Mouse (Mus musculus) monocyte, adult 5-6 weeks (primary cell): ENCODE results near the gene Cnksr1. TPM values are rescaled to one million over a fixed set of nuclear protein-coding genes. Genes with fewer than 3 reads are reported as not detected.

Experiments
- ATAC-seq: fragments of 153-309, 156-312 bp; replicated peaks from 2 replicates; pipeline ENCODE4 v1.8.0; 2017; ENCODE audit warnings: mild to moderate bottlenecking; ENCODE audit not compliant: low TSS enrichment, insufficient number of reproducible peaks, severe bottlenecking, poor library complexity, low FRiP score
- total RNA-seq: library from RNA; stranded (forward); fragments of 200-1000, 200-491, 200-594 nt; gene quantifications from 3 replicates; pipeline ENCODE4 v1.2.3, GENCODE M21; 2017

The Cnksr1 gene
- total RNA-seq, 1 experiment from 2014 or later = not detected

DNA sequence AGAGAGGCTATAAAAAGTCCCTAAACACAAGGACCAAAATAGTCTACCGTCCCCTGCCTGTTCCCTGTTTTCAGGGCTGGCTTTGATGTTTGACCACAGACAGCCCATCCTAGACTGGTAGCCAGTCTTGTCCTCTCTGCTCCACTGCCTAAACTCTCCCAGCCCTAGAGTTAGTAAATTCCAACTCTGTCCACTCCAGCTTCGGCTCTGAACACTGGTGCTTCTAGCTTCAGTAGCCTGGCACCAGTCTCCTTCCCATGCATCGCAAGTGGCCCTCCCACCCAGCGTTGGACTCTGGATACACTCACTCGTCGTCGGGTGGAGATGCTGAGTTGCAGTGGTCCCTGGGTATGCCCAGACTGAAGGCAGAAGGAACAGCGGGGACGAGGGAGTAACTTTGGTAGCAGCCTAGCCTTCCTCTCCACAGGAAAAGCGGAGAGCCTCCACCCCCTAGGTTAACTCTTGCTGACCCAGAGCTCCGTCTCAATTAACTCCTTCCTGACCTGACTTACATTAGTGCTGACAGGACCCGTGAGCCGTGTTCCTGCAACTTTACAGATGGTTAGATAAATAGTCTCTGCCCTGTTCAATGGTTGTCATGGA is 15.6 kb upstream of the Cnksr1 start, which contains the start of gene Grrp1:
TSS of gene Grrp1 (minus strand) at position 385 of the 603 bp plus-strand sequence.
- no peak for ATAC-seq

DNA sequence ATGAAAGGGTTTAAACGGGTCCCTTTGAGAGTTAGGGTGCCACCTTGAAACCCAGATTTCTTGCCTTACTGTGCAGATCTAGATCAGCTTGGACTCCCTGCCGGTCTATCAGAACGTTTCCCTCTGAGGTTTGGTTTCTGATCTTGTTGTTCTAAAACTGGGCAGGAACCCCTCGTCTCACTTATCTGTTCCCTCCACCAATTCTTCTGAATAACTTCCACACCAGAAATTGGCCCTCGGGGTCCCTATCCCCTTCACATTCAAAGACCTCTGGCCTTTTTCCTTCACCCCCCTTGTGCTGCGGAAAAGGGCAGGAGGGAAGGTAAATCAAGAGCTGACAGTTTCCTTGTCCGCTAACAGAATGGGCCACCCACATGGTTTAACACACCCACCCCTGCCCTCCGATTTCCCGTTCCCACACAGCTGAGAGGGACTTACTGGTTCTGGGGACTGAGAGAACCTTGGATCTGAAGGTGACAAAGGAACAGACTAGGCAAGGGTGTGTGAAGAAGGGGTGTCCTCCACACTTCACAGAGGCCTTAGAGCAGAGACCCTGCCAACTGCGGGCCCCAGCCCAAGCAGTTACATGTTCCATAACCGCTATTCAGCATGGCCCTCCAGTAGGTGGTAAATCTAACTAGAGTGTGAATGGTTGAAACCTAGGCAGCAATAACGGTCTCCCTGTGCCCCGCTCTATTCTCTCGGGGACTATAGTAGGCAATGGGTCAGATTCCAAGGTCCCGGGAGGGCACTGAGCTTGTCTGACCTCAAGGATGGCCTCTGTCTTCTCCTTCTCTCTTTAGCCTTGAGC is 14.9 kb upstream of the Cnksr1 start:
- ATAC-seq = no peak

GRCm38 (mm10) chr4:134252131-134252910 is 14.1 kb upstream of the Cnksr1 start:
- ATAC-seq = no peak

DNA sequence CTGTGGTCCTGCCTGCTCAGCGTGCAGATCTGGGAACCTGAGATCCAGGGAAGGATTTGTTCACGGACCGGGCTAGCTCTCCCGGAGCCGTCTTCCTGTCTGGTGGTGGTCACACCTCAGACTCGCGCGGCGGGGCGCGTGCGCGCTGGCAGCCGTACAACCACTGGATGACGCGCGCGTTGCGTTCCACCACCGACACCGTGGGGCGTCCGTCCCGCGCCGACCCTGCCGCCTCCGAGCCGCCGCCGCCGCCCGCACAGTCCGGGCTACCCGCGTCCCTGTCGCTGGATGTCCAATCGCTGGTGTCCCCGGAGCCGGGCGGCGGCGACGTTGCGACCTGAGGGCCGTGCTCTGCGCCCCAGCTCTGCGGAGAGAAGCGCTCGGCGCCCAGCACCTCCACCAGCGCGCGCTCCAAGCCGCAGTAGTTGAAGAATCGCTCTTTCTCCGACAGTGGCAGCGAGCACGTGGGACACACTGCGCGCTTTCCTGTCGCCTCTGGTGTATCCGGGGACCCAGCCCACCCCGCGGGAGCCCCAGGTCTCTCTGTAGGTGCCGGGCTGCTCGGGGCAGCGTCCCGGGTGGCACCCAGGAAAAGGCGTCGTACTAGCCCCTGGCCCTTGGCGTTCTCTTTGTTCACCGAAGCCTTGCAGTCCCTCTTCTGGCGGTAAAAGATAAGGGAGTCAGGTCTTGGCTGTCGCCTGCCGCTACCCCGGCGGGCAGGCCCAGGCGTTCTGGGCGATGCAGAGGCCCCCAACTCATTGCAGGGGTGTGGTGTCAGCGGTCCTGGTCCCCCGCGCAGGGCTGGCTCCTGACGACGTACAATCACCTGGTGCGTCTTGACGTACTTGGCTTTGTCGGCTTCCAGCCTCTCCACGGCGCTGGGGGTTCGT is 13.3 kb upstream of the Cnksr1 start:
- no peak for ATAC-seq

DNA sequence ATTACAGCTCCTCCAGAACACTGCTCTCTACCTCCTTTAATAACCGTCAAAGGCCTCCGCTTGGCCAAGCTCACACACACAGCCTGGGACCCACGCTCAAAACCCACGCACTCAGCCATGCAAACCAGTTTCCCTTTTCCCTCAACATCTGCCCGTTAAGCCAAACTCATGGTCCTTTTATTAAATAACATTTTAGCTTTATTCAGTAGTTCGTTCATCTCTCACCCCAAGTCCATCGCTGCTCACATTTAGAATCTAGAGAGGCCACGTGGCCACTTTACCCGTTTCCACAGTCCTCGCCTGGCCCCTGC is 12.7 kb upstream of the Cnksr1 start:
- no peak for ATAC-seq

DNA sequence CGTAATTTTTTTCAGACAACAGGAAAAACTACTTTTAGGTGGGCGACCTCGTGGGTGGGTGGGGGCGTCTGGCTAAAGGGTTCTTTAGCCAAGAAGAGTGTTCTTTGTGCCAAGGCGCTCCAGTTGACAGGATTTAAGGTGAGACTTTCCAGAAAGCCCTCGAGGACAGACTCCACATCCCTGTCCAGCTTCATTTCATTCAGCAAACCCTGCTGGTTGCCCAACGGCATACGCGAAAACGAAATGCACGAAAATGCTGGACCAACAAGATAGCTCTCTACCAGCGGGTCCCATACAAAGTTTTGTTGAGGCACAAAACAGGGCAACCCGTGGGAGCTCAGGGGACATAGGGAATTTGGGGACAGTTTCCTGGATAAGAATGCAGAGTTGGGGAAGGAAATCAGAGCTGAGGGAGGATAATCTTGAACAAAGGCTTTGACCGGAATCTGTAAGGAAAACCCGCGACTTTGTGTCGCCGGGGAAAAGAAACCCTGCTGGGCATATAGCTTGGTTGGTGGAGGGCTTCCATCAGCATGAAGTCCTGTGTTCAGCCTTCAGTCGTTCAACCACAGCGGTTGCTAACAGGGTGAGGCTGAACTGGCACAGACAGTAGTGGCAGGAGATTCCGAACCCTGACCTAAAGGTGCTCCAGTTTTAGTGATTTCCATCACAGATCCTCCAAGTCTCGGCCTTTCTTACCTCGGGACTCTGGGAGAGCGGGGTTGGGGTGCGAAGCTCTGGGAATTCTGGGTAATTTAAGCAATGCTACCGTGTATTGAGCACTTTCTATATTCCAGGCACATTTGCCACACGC is 12.1 kb upstream of the Cnksr1 start:
- no peak for ATAC-seq

DNA sequence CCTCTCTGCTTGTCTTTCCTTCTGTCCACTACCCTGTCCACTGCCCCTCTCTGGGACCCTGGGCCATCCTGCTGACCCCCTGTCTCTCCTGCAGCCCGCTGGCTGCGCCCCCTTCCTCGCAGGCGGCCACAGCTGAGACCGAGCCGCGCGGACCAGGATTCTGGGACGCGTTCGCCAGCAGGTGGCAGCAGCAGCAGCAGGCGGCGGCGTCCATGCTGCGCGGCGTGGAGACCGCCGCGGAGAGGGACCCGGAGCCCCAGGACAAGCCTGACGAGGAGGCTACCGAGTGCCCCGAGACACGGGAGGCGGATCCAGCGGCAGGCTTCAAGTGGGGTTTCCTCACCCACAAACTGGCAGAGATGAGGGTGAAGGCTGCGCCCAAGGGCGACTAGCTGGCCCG is 11.5 kb upstream of the Cnksr1 start:
- peak; percentile 38; the same call in 1 of the 2 replicates for ATAC-seq

DNA sequence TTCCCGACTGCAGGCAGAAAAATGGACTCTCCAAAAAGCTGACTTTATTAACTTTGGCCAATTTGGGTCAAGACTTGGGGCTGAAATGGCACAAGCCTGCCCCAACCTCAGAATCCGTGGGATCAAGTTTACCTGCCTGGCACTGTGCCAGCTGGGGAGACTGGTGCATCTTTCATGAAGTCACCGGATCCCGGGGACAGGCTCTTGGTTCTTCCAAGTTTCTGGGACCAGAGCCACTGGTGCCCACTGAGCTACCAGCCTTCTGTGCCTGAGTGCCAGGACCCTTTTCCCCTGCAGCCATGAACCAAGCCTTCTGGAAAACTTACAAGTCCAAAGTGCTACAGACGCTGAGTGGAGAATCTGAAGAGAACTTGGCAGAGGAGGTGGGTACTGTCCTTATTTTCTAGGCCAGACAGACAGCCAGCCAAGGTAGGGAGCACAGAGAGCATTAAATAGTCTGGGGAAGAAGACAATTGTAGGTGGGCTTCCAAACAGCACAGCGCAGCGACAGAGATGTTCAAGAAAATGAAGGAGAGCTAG is 8.6 kb upstream of the Cnksr1 start, which contains the start of gene Gm30191:
TSS of gene Gm30191 (plus strand) at position 217 of the 540 bp plus-strand sequence.
- ATAC-seq = no peak

- ATAC-seq = no peak
Observed at GRCm38 (mm10) chr4:134246256-134246655, 8.1 kb upstream of the Cnksr1 start.

DNA sequence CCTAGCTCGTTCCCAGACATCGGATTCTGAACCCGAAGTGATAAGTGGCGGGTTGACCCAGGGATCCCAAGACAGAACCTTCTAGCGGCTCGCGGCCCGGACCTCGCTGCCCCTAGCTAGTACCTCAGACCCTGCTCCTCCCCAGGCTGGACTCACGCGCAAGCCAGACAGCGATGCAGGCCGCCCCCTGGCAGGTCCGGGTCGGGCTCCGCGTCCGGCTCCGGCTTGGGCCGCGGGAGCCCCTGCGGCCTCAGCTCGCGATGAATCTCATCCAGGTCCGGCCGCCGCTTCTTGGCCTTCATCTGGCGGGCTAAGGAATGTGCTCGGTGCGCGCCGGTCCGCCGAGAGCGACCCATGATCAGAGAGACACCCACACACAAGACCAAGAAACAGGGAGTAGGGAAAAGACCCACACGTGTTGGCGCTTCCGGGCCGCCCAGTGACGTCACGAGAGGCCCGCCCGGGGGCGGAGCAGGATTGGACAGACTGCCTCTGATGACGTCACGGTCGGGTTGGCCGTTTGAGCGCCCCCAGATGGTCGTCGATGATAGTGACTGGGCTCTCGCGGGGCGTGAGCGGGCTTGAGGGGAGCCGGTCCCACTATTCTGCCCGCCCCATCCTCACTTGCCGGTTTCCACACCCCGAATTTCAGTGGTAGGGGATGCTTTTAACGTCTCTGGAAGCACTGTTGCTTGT is 7.1 kb upstream of the Cnksr1 start, which contains the start of gene Zfp593:
TSS of gene Zfp593 (minus strand) at position 445 of the 696 bp plus-strand sequence.
- peak; percentile 87 for ATAC-seq

- ATAC-seq = no peak
Observed at GRCm38 (mm10) chr4:134243516-134244250, 5.5 kb upstream of the Cnksr1 start, which contains the start of gene E130218I03Rik. Gene E130218I03Rik (plus strand): TSS chr4:134243662.

- no peak for ATAC-seq
Observed at GRCm38 (mm10) chr4:134238686-134239085, 487 bp upstream of the Cnksr1 start.

- no peak for ATAC-seq
Observed at GRCm38 (mm10) chr4:134237582-134238278, 469 bp downstream of the Cnksr1 start.

DNA sequence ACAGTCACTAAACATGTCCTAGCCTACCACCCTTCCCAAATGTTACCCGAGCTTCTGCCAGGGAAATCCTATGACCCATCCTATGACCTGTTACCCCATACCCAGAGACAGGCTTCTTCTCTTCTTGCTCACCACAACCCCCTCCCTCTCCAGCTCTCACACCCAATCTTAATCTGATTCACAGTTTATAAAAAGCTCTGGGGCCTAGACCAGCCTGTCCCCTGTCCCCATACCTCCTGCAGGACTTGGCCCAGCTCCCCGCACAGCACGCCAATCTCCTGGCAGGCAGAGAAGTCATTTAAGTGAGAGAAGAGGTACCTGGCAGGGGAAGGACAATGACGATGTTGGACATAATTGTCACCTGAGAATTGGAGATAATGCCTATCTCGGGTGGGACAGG is 3.3 kb downstream of the Cnksr1 start:
- ATAC-seq = no peak

DNA sequence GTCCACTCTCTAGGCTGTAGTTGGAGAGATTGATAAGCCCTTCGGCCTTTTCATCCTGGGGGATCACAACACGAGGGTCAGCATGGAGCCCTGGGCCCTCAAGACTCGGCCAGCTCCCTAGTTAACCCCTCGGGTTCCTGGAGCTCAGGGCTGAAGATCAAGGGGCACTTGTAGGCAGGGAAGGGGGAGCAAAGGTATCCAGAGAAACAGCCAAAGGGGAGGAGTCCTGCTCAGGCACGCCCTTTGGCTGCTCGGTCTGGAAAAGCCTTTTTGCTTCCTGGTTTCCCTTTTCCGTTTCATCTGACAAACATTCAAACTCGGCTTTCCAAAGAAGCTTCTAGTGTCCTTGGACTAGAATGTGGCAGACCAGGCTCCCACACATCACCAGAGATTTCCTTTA is 7.8 kb downstream of the Cnksr1 start:
- ATAC-seq = no peak

DNA sequence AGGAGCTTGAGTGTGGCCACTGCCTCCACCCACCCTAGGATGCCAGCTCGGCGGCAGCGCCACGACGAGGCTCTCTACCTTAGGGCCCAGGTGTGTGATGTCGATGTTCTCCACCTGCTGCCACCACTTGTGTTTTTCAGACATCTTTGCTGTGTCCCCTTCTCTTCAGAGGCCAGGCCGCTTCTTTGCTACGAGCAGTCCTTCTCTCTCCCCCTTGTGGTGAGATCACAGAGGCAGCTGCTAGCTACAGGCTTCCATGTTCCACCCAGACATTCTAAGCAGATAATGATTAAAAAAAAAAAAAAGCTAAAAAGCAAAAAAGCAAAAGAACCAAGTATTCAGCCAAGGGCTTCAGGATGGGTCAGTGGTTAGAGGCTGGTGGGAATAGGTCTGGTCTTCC is 11.0 kb downstream of the Cnksr1 start, which contains the start of gene Catsper4:
TSS of gene Catsper4 (minus strand) at position 190 of the 400 bp plus-strand sequence.
- ATAC-seq = no peak
